ENCODE assay signal across 1 mouse cellular context in the genomic region with DNA sequence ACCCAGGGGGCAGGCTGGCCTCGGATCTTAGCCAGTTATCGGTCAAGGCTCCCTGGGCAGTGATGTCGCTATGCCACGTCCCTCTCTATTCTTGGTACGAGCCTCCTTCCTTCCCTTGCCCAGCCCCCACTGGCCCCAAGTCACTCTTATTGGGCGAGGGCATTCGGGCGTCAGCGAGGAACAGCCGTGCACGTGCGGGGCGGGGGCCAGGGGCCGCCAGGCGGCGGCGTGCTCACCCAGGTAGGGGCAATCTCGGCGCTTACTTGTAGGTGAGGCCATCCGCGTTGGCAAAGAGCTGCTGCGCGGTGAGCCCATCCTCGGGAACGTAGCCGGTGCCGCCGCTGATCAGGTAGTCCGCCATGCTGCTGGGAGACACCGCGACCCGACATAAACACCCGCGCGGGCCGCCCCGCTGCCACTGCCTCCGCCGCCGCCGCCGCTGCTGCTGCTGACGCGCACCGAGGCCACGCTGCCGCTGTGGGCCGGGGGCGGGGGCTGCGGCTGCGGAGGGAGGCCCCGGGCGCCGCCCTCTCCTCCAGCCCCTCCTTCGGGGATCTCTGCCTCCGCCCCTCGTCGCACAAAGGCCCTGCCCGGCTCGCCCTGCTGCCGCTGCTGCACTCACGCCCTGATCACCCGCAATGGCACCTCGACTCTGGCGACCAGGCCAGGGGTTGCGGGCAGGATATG.
TF ChIP-seq lines count a peak whose summit lies in the region.

No protein-coding gene starts in this region.

TF ChIP-seq in C2C12, 6 proteins besides CTCF, POLR2A, EP300 and RAD21:
- TF ChIP-seq USF1 (IDR thresholded peaks at IDR 0.05; ENCODE audit: low read depth) (no peak), MAX (IDR thresholded peaks at IDR 0.05) (peak; percentile 79)
